Mouse (Mus musculus): Measurements from ENCODE around the gene Il27ra. TPM values are rescaled to one million over a fixed set of nuclear protein-coding genes. Genes with fewer than 3 reads are reported as not detected.

Il27ra gene
- polyA plus RNA-seq, 1 experiment from 2014 or later: 1.2 TPM

DNA sequence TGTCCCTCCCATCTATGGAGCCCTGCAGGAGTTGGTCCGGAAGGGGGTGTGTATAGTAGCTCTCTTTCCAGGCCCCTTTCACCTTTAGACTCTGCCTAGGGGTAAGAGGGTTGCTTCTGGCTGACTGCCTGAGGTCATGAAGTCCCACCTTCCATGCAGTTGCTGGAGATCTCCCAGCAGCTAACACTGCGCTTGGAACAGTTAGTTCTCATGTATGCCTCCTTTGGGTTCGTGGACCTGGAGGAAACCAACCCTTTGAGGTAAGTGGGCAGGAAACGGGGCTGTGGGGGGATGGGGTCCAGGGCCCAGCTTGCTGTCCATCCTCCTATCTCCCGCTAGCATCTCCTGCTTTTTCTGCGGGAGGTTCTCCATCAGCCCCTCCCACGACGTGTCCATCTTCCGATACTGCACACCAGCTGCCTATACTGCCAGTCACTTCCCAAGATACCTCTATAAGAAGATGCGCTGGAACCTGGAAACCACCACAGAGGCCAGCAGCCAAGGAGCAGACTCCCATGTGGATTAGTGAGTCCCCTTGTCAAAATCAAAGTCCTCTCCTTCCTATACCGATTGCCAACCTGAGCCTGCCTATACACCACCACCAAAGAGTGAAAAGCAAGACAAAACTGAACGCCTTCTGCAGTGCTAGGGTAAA lies 39.3 kb downstream of the Il27ra start:
- H3K4me3 ChIP-seq (ENCODE audit: low read length): no peak overlapping the region
- 0 out of 2 replicates have a peak overlapping the region, but pooled peaks have one; percentile 92 for H3K4me2 ChIP-seq (ENCODE audit: low read depth, low read length)
- H3K27me3 ChIP-seq (replicated peaks; ENCODE audit: control insufficient read depth, insufficient read depth, low read length): no peaks in the 10 kb centered on the region
- H3K9me3 ChIP-seq (ENCODE audit: control insufficient read depth, low read length): no peaks in the 10 kb centered on the region
- H3K4me1 ChIP-seq (ENCODE audit: control insufficient read depth, insufficient read depth, low read length): peaks cover 36% of the 10 kb centered on the region
- 67% methylated on average over 12 of the region's 12 CpGs for WGBS
- no peak for ATAC-seq
- 0 out of 2 replicates have a peak overlapping the region, but pooled peaks have one; percentile 3 for H3K9ac ChIP-seq (ENCODE audit: low read depth, low read length)
- peak overlapping the region; percentile 12; the same call in 1 of the 2 replicates for H3K27ac ChIP-seq (ENCODE audit: low read length)
- no peaks in the 10 kb centered on the region for H3K36me3 ChIP-seq (ENCODE audit: control insufficient read depth, insufficient read depth, low read length)

- no peak within 1 kb of the TSS for H3K9ac ChIP-seq (ENCODE audit: low read depth, low read length)
- H3K36me3 ChIP-seq (ENCODE audit: control insufficient read depth, insufficient read depth, low read length): no peaks in the 10 kb centered on the region
- peak within 1 kb of the TSS; percentile 19; the same call in 1 of the 2 replicates for H3K4me2 ChIP-seq (ENCODE audit: low read depth, low read length)
- H3K4me3 ChIP-seq (ENCODE audit: low read length): no peak within 1 kb of the TSS
- H3K9me3 ChIP-seq (ENCODE audit: control insufficient read depth, low read length): no peaks in the 10 kb centered on the region
- WGBS: 50% methylated on average over 61 of the region's 61 CpGs
- ATAC-seq: no peak
- H3K27ac ChIP-seq (ENCODE audit: low read length): no peak within 1 kb of the TSS
- no peaks in the 10 kb centered on the region for H3K27me3 ChIP-seq (replicated peaks; ENCODE audit: control insufficient read depth, insufficient read depth, low read length)
- peaks cover 36% of the 10 kb centered on the region for H3K4me1 ChIP-seq (ENCODE audit: control insufficient read depth, insufficient read depth, low read length)
These were observed 40.9 kb downstream of the Il27ra start, which contains the start of gene 1700067K01Rik for GRCm38 (mm10) chr8:84001281-84002000. TSS of gene 1700067K01Rik (plus strand) at chr8:84001502.

DNA sequence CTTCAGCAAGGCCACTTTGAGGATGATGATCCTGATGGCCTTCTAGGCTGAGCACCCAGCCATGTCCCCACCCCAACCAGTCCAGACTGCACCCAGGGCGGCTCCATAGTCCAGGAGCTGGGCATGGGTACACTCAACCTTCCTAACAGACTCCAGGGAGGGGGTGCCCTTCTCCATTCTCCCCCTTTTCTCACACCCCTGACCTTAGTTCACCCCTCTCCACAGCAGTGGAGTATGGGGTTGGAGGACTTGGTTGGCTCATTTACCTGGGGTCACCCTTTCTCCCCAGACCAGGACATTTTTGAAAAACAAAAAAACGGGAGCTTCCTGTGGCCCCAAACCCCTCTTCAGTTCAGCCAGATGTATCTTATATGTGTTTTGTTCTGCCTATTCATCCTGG lies 42.6 kb downstream of the Il27ra start:
- H3K9ac ChIP-seq (ENCODE audit: low read depth, low read length): peak overlapping the region; percentile 85; the same call in 1 of the 2 replicates
- H3K4me1 ChIP-seq (ENCODE audit: control insufficient read depth, insufficient read depth, low read length): peaks cover 36% of the 10 kb centered on the region
- no peak for ATAC-seq
- H3K4me2 ChIP-seq (ENCODE audit: low read depth, low read length): no peak overlapping the region
- no peak overlapping the region for H3K4me3 ChIP-seq (ENCODE audit: low read length)
- H3K27ac ChIP-seq (ENCODE audit: low read length): no peak overlapping the region
- H3K36me3 ChIP-seq (ENCODE audit: control insufficient read depth, insufficient read depth, low read length): no peaks in the 10 kb centered on the region
- no peaks in the 10 kb centered on the region for H3K27me3 ChIP-seq (replicated peaks; ENCODE audit: control insufficient read depth, insufficient read depth, low read length)
- H3K9me3 ChIP-seq (ENCODE audit: control insufficient read depth, low read length): no peaks in the 10 kb centered on the region
- 89% methylated on average over 2 of the region's 2 CpGs for WGBS

GRCm38 (mm10) chr8:83999057-83999705 lies 43.2 kb downstream of the Il27ra start:
- Histone ChIP-seq H3K27ac (ENCODE audit: low read length) (no peak overlapping the region), H3K4me1 (ENCODE audit: control insufficient read depth, insufficient read depth, low read length) (peaks cover 33% of the 10 kb centered on the region), H3K9me3 (ENCODE audit: control insufficient read depth, low read length) (no peaks in the 10 kb centered on the region), H3K27me3 (replicated peaks; ENCODE audit: control insufficient read depth, insufficient read depth, low read length) (no peaks in the 10 kb centered on the region), H3K9ac (ENCODE audit: low read depth, low read length) (peak overlapping the region; percentile 85), H3K36me3 (ENCODE audit: control insufficient read depth, insufficient read depth, low read length) (no peaks in the 10 kb centered on the region), H3K4me3 (ENCODE audit: low read length) (peak overlapping the region; percentile 79), H3K4me2 (ENCODE audit: low read depth, low read length) (peak overlapping the region; percentile 94)
- 57% methylated on average over 16 of the region's 16 CpGs for WGBS
- ATAC-seq: no peak

DNA sequence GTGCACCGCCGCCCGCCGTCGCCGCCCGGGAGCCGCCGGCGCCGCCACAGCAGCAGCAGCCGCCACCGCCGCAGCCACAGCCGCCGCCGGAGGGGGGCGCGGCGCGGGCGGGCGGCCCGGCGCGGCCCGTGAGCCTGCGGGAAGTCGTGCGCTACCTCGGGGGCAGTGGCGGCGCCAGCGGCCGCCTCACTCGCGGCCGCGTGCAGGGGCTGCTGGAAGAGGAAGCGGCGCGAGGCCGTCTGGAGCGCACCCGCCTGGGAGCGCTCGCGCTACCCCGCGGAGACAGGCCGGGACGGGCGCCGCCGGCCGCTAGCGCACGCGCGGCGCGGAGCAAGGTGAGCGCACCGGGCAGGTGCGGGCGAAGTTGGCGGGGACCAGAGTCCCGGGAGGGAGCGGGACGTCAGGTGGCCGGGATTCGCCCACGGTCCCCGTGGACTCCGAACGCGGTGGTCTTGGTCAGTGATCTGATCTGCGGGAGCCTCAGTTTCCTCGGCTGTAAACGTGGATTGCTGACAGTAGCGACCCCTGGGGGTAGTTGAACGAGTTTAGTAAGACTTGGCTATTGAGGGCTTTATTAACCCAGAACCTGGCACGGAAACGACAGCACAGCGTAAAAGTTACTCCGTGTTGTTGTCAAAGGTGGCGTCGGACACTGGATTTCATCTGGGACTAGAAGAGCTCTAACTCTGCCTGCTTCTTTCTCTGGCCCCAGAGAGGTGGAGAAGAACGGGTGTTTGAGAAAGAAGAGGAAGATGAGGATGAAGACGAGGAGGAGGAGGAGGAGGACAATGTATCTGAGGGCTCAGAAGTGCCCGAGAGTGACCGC lies 43.9 kb downstream of the Il27ra start:
- Histone ChIP-seq H3K9ac (ENCODE audit: low read depth, low read length) (peak overlapping the region; percentile 85), H3K9me3 (ENCODE audit: control insufficient read depth, low read length) (no peaks in the 10 kb centered on the region), H3K4me2 (ENCODE audit: low read depth, low read length) (peak overlapping the region; percentile 94), H3K36me3 (ENCODE audit: control insufficient read depth, insufficient read depth, low read length) (no peaks in the 10 kb centered on the region), H3K4me1 (ENCODE audit: control insufficient read depth, insufficient read depth, low read length) (peaks cover 27% of the 10 kb centered on the region), H3K4me3 (ENCODE audit: low read length) (peak overlapping the region; percentile 79), H3K27me3 (replicated peaks; ENCODE audit: control insufficient read depth, insufficient read depth, low read length) (no peaks in the 10 kb centered on the region), H3K27ac (ENCODE audit: low read length) (peak overlapping the region; percentile 98)
- peak; percentile 22; the same call in 1 of the 2 replicates for ATAC-seq
- 2% methylated on average over 65 of the region's 92 CpGs for WGBS

DNA sequence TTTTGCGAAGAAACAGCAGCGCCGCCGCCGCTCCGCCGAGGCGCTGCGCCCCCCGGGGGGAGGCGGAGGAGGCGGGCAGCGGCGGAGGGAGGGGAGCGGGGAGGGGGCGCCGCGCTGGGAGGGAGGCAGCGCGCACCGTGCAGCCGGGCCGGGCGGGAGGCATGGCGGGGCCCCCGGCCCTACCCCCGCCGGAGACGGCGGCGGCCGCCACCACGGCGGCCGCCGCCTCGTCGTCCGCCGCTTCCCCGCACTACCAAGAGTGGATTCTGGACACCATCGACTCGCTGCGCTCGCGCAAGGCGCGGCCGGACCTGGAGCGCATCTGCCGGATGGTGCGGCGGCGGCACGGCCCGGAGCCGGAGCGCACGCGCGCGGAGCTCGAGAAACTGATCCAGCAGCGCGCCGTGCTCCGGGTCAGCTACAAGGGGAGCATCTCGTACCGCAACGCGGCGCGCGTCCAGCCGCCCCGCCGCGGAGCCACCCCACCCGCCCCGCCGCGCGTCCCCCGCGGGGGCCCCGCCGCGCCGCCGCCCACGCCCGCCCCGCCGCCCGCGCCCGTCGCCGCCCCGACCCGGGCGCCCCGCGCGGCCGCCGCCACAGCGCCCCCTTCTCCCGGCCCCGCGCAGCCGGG lies 44.8 kb downstream of the Il27ra start, which contains the start of gene Samd1:
Gene Samd1 (plus strand): TSS at position 162 of the 631 bp plus-strand sequence.
- H3K4me3 ChIP-seq (ENCODE audit: low read length): peak within 1 kb of the TSS; percentile 79
- H3K36me3 ChIP-seq (ENCODE audit: control insufficient read depth, insufficient read depth, low read length): no peaks in the 10 kb centered on the region
- H3K4me2 ChIP-seq (ENCODE audit: low read depth, low read length): peak within 1 kb of the TSS; percentile 94
- H3K9ac ChIP-seq (ENCODE audit: low read depth, low read length): peak within 1 kb of the TSS; percentile 85
- H3K27ac ChIP-seq (ENCODE audit: low read length): peak within 1 kb of the TSS; percentile 98
- ATAC-seq: peak; percentile 7; the same call in 1 of the 2 replicates
- H3K27me3 ChIP-seq (replicated peaks; ENCODE audit: control insufficient read depth, insufficient read depth, low read length): no peaks in the 10 kb centered on the region
- no peaks in the 10 kb centered on the region for H3K9me3 ChIP-seq (ENCODE audit: control insufficient read depth, low read length)
- peaks cover 19% of the 10 kb centered on the region for H3K4me1 ChIP-seq (ENCODE audit: control insufficient read depth, insufficient read depth, low read length)
- under 1% methylated on average over 33 of the region's 112 CpGs for WGBS

DNA sequence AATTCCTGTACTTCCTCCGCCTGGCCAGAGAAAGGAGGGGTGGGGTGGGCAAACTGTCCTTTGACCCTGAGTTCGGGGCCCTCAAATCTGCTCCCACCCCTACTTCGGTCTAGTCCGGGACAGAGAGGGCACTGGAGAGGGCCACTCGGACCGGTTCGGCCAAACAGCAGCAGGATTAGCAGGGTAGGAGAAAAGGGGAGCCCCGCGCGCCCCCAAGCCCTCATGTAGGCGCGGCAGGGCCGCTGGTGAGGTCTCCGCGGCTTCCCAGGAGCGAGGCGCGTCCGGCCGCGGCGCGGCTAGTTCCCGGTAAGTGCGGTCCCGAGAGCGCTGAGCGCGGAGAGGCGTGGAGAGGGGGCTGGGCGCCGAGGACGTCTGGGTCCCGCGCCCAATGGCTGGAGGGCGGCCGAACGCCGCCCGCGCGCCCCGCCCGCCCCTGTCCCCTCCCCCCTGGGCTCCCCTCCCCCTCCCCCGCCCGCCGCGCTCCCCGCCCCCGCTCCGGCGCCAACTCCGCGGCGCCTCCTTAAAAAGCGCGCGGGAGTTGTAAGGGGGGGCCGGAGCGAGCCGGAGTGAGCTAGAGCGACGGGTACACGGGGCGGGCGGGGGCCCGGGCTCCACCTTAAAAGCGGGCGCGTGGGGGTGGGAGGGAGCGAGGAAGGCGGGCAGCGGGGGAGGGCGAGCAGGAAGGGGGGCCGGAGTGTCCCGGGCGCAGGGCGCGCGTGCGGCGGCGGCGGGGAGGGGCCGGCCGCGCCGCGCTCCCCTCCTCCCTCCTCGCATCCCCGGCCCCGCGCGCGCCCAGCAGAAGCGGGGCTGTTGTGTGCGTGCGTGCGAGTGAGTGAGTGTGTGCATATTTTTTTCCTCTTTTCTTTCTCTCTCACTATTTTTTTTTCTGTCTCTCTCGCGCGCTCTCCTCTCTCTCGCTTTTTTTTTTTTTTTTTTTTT lies 45.6 kb downstream of the Il27ra start:
- under 1% methylated on average over 59 of the region's 103 CpGs for WGBS
- Histone ChIP-seq H3K4me1 (ENCODE audit: control insufficient read depth, insufficient read depth, low read length) (peaks cover 19% of the 10 kb centered on the region), H3K4me3 (ENCODE audit: low read length) (peak overlapping the region; percentile 79), H3K4me2 (ENCODE audit: low read depth, low read length) (peak overlapping the region; percentile 81), H3K27me3 (replicated peaks; ENCODE audit: control insufficient read depth, insufficient read depth, low read length) (no peaks in the 10 kb centered on the region), H3K9me3 (ENCODE audit: control insufficient read depth, low read length) (no peaks in the 10 kb centered on the region), H3K9ac (ENCODE audit: low read depth, low read length) (peak overlapping the region; percentile 85), H3K27ac (ENCODE audit: low read length) (peak overlapping the region; percentile 98), H3K36me3 (ENCODE audit: control insufficient read depth, insufficient read depth, low read length) (no peaks in the 10 kb centered on the region)
- ATAC-seq: peak; percentile 88
